Mouse (Mus musculus): ENCODE data around the gene Banp. TPM values are rescaled to one million over a fixed set of nuclear protein-coding genes. Genes with fewer than 3 reads are reported as not detected.

The Banp gene
- polyA plus RNA-seq, 1 experiment from 2014 or later: 54.6 TPM

- H3K4me3 ChIP-seq: no peak overlapping the region
- no peaks in the 10 kb centered on the region; the same call in 1 of the 2 replicates for H3K36me3 ChIP-seq (replicated peaks)
- no peaks in the 10 kb centered on the region for H3K4me1 ChIP-seq
- H3K4me2 ChIP-seq: no peak overlapping the region
- no peak overlapping the region for H3K27ac ChIP-seq
- no peak overlapping the region for H3K9ac ChIP-seq
- H3K27me3 ChIP-seq (replicated peaks): no peaks in the 10 kb centered on the region
- ATAC-seq (replicated peaks): no peak
- WGBS: 85% methylated on average over 22 of the region's 22 CpGs
- no peaks in the 10 kb centered on the region for H3K9me3 ChIP-seq
Observed at GRCm38 (mm10) chr8:122018046-122018831, 68.7 kb downstream of the Banp start.

- no peaks in the 10 kb centered on the region for H3K9me3 ChIP-seq
- H3K27me3 ChIP-seq (replicated peaks): no peaks in the 10 kb centered on the region
- no peak overlapping the region for H3K9ac ChIP-seq
- no peak for ATAC-seq (replicated peaks)
- H3K4me1 ChIP-seq: no peaks in the 10 kb centered on the region
- peaks cover 5% of the 10 kb centered on the region; the same call in 1 of the 2 replicates for H3K36me3 ChIP-seq (replicated peaks)
- H3K4me2 ChIP-seq: no peak overlapping the region
- WGBS: 96% methylated on average over 1 of the region's 1 CpGs
- no peak overlapping the region for H3K4me3 ChIP-seq
- H3K27ac ChIP-seq: no peak overlapping the region
Observed at GRCm38 (mm10) chr8:122019162-122019561, 69.6 kb downstream of the Banp start.

- Histone ChIP-seq H3K27me3 (replicated peaks) (no peaks in the 10 kb centered on the region), H3K4me1 (no peaks in the 10 kb centered on the region), H3K9me3 (no peaks in the 10 kb centered on the region), H3K27ac (no peak overlapping the region), H3K9ac (no peak overlapping the region), H3K4me3 (no peak overlapping the region), H3K36me3 (replicated peaks) (peaks cover 6% of the 10 kb centered on the region; the same call in 1 of the 2 replicates), H3K4me2 (no peak overlapping the region)
- WGBS: 87% methylated on average over 8 of the region's 8 CpGs
- no peak for ATAC-seq (replicated peaks)
Observed at GRCm38 (mm10) chr8:122020050-122020771, 70.7 kb downstream of the Banp start.

- Histone ChIP-seq H3K27me3 (replicated peaks) (no peaks in the 10 kb centered on the region), H3K36me3 (replicated peaks) (peaks cover 10% of the 10 kb centered on the region; the same call in 1 of the 2 replicates), H3K9ac (no peak overlapping the region), H3K9me3 (no peaks in the 10 kb centered on the region), H3K4me3 (no peak overlapping the region), H3K4me2 (no peak overlapping the region), H3K27ac (no peak overlapping the region), H3K4me1 (no peaks in the 10 kb centered on the region)
- 80% methylated on average over 2 of the region's 2 CpGs for WGBS
- ATAC-seq (replicated peaks): no peak
Observed at GRCm38 (mm10) chr8:122021725-122022124, 72.2 kb downstream of the Banp start.

- Histone ChIP-seq H3K27ac (no peak overlapping the region), H3K9me3 (no peaks in the 10 kb centered on the region), H3K4me1 (no peaks in the 10 kb centered on the region), H3K9ac (no peak overlapping the region), H3K4me3 (no peak overlapping the region), H3K4me2 (no peak overlapping the region), H3K27me3 (replicated peaks) (no peaks in the 10 kb centered on the region), H3K36me3 (replicated peaks) (peaks cover 10% of the 10 kb centered on the region; the same call in 1 of the 2 replicates)
- ATAC-seq (replicated peaks): no peak
- WGBS: 78% methylated on average over 6 of the region's 6 CpGs
Observed at GRCm38 (mm10) chr8:122022274-122022673, 72.7 kb downstream of the Banp start.

- H3K4me2 ChIP-seq: no peak overlapping the region
- no peaks in the 10 kb centered on the region for H3K4me1 ChIP-seq
- no peak overlapping the region for H3K9ac ChIP-seq
- H3K27ac ChIP-seq: no peak overlapping the region
- H3K36me3 ChIP-seq (replicated peaks): peaks cover 10% of the 10 kb centered on the region; the same call in 1 of the 2 replicates
- no peaks in the 10 kb centered on the region for H3K27me3 ChIP-seq (replicated peaks)
- WGBS: 75% methylated on average over 4 of the region's 4 CpGs
- no peaks in the 10 kb centered on the region for H3K9me3 ChIP-seq
- no peak overlapping the region for H3K4me3 ChIP-seq
- no peak for ATAC-seq (replicated peaks)
Observed at GRCm38 (mm10) chr8:122022705-122023104, 73.2 kb downstream of the Banp start.

GRCm38 (mm10) chr8:122025546-122025945 is 76.0 kb downstream of the Banp start:
- Histone ChIP-seq H3K27ac (no peak overlapping the region), H3K4me2 (no peak overlapping the region), H3K9ac (no peak overlapping the region), H3K36me3 (replicated peaks) (peaks cover 10% of the 10 kb centered on the region; the same call in 1 of the 2 replicates), H3K9me3 (no peaks in the 10 kb centered on the region), H3K4me1 (peaks cover 2% of the 10 kb centered on the region), H3K4me3 (no peak overlapping the region), H3K27me3 (replicated peaks) (no peaks in the 10 kb centered on the region)
- WGBS: 88% methylated on average over 9 of the region's 9 CpGs
- ATAC-seq (replicated peaks): no peak

GRCm38 (mm10) chr8:122028116-122028515 is 78.6 kb downstream of the Banp start:
- ATAC-seq (replicated peaks): no peak
- Histone ChIP-seq H3K9ac (no peak overlapping the region), H3K9me3 (no peaks in the 10 kb centered on the region), H3K4me3 (no peak overlapping the region), H3K27ac (no peak overlapping the region), H3K27me3 (replicated peaks) (no peaks in the 10 kb centered on the region), H3K4me1 (peaks cover 13% of the 10 kb centered on the region), H3K4me2 (no peak overlapping the region), H3K36me3 (replicated peaks) (peaks cover 10% of the 10 kb centered on the region; the same call in 1 of the 2 replicates)
- WGBS: 85% methylated on average over 4 of the region's 4 CpGs

GRCm38 (mm10) chr8:122030965-122031364 is 81.4 kb downstream of the Banp start:
- no peak overlapping the region; the same call in 1 of the 2 replicates for H3K9ac ChIP-seq
- H3K4me3 ChIP-seq: no peak overlapping the region
- no peak for ATAC-seq (replicated peaks)
- no peaks in the 10 kb centered on the region for H3K27me3 ChIP-seq (replicated peaks)
- WGBS: 22% methylated on average over 7 of the region's 7 CpGs
- H3K36me3 ChIP-seq (replicated peaks): peaks cover 3% of the 10 kb centered on the region; the same call in 1 of the 2 replicates
- no peaks in the 10 kb centered on the region for H3K9me3 ChIP-seq
- peak overlapping the region; percentile 20; the same call in 1 of the 2 replicates for H3K27ac ChIP-seq
- no peak overlapping the region for H3K4me2 ChIP-seq
- peaks cover 13% of the 10 kb centered on the region for H3K4me1 ChIP-seq

- H3K9ac ChIP-seq: no peak overlapping the region
- H3K9me3 ChIP-seq: no peaks in the 10 kb centered on the region
- no peak overlapping the region for H3K4me3 ChIP-seq
- peaks cover 13% of the 10 kb centered on the region for H3K4me1 ChIP-seq
- H3K27ac ChIP-seq: no peak overlapping the region
- H3K27me3 ChIP-seq (replicated peaks): no peaks in the 10 kb centered on the region
- no peak overlapping the region for H3K4me2 ChIP-seq
- ATAC-seq (replicated peaks): no peak
- no peaks in the 10 kb centered on the region for H3K36me3 ChIP-seq (replicated peaks)
- 76% methylated on average over 9 of the region's 9 CpGs for WGBS
Observed at GRCm38 (mm10) chr8:122032741-122033140, 83.2 kb downstream of the Banp start.

- ATAC-seq (replicated peaks): no peak
- no peaks in the 10 kb centered on the region for H3K36me3 ChIP-seq (replicated peaks)
- H3K4me2 ChIP-seq: no peak overlapping the region
- H3K4me1 ChIP-seq: peaks cover 11% of the 10 kb centered on the region
- H3K9ac ChIP-seq: no peak overlapping the region
- no peaks in the 10 kb centered on the region for H3K27me3 ChIP-seq (replicated peaks)
- H3K9me3 ChIP-seq: no peaks in the 10 kb centered on the region
- no peak overlapping the region for H3K27ac ChIP-seq
- H3K4me3 ChIP-seq: no peak overlapping the region
- 77% methylated on average over 7 of the region's 7 CpGs for WGBS
Observed at GRCm38 (mm10) chr8:122035543-122035942, 86.0 kb downstream of the Banp start.

GRCm38 (mm10) chr8:122036325-122036724 is 86.8 kb downstream of the Banp start:
- Histone ChIP-seq H3K36me3 (replicated peaks) (no peaks in the 10 kb centered on the region), H3K27me3 (replicated peaks) (no peaks in the 10 kb centered on the region), H3K27ac (no peak overlapping the region), H3K4me1 (peaks cover 5% of the 10 kb centered on the region; the same call in 1 of the 2 replicates), H3K4me3 (no peak overlapping the region), H3K4me2 (no peak overlapping the region), H3K9ac (no peak overlapping the region), H3K9me3 (no peaks in the 10 kb centered on the region)
- no peak for ATAC-seq (replicated peaks)
- WGBS: 79% methylated on average over 6 of the region's 6 CpGs

Measured in midbrain, embryonic 15.5 days (tissue).